Mouse (Mus musculus): ENCODE measurements around the gene Esp4. TPM values are rescaled to one million over a fixed set of nuclear protein-coding genes. Genes with fewer than 3 reads are reported as not detected.
"Not testable (repeated sequence)": the region's sequence is repeated elsewhere in the genome, so short reads cannot be mapped to it uniquely, and the experiment has no call there.

Gene Esp4
- polyA plus RNA-seq (2014; fragmentation: Nextera tagmentation; extraction: Ambion mirVana), result not detected in 2 replicates

DNA sequence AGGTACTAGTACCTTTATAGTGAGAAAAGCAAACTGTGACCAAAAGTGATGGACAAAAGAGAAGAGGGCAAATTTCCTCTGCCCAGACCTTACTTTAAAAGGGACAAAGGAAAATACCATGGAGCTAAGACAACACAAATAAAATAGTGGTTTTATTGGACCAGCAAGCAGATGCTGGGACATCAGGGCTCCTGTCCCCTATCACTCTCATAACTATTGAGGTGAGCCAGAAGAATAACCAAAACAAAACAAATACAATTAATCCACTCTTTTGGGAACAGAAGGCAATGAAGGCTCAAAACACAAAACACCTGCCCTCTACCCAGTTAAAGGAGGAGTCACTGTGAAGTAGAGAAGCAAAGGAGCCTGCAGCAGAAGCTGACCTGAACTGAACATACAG, at the start of gene Esp4:
Gene Esp4 (plus strand): TSS at position 301 of the 400 bp plus-strand sequence.
- Histone ChIP-seq H3K9ac (ENCODE audit: low read depth, low read length) (no peak within 1 kb of the TSS), H3K4me3 (ENCODE audit: low read depth, low read length) (no peak within 1 kb of the TSS), H3K9me3 (ENCODE audit: control insufficient read depth, low read length) (no peaks in the 10 kb centered on the region), H3K4me1 (ENCODE audit: control insufficient read depth, insufficient read depth, low read length) (no peaks in the 10 kb centered on the region), H3K4me2 (ENCODE audit: low read depth, low read length) (no peak within 1 kb of the TSS), H3K27ac (replicated peaks; ENCODE audit: low read depth, low read length) (no peak within 1 kb of the TSS), H3K36me3 (ENCODE audit: control insufficient read depth, insufficient read depth, low read length) (no peaks in the 10 kb centered on the region), H3K27me3 (replicated peaks; ENCODE audit: control insufficient read depth, insufficient read depth, low read length) (no peaks in the 10 kb centered on the region)
- no peak for ATAC-seq (ENCODE audit: low read depth)
- DNase-seq (ENCODE audit: low spot score), result no peak

DNA sequence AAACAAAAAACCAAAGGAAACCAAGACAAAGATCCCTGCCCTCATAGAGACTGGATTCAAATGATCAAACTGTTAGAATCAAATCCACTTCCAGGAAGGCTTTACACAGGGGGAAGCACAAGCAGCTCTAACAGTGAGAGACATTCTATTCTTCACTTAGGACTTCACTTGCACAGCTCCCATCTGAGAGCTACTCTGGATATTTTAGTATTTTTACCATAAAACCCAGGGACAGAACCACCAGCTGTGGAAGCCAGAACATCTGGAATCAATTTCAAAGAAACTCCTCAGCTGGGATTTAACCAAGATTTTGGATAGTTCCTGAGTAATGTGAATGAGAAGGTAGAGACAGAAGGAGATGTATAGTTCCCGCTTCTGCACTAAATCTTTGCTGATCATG, 44.9 kb upstream of the Esp4 start:
- no peaks in the 10 kb centered on the region for H3K9me3 ChIP-seq (ENCODE audit: control insufficient read depth, low read length)
- ATAC-seq (ENCODE audit: low read depth), result no peak
- H3K9ac ChIP-seq (ENCODE audit: low read depth, low read length), result no peak overlapping the region
- no peaks in the 10 kb centered on the region for H3K36me3 ChIP-seq (ENCODE audit: control insufficient read depth, insufficient read depth, low read length)
- no peak overlapping the region for H3K4me3 ChIP-seq (ENCODE audit: low read depth, low read length)
- 33% methylated on average over 1 of the region's 1 CpGs for WGBS
- no peak overlapping the region for H3K27ac ChIP-seq (replicated peaks; ENCODE audit: low read depth, low read length)
- H3K27me3 ChIP-seq (replicated peaks; ENCODE audit: control insufficient read depth, insufficient read depth, low read length), result no peaks in the 10 kb centered on the region
- no peaks in the 10 kb centered on the region for H3K4me1 ChIP-seq (ENCODE audit: control insufficient read depth, insufficient read depth, low read length)
- peak; percentile 27 for DNase-seq (ENCODE audit: low spot score)
- no peak overlapping the region for H3K4me2 ChIP-seq (ENCODE audit: low read depth, low read length)

- no peak within 1 kb of the TSS for H3K9ac ChIP-seq (ENCODE audit: low read depth, low read length)
- WGBS, result 83% methylated on average over 5 of the region's 5 CpGs
- no peaks in the 10 kb centered on the region for H3K9me3 ChIP-seq (ENCODE audit: control insufficient read depth, low read length)
Measured at GRCm38 (mm10) chr17:40561207-40561606, 37.2 kb upstream of the Esp4 start, which contains the start of gene Esp6. TSS of gene Esp6 (plus strand) at chr17:40561507.

DNA sequence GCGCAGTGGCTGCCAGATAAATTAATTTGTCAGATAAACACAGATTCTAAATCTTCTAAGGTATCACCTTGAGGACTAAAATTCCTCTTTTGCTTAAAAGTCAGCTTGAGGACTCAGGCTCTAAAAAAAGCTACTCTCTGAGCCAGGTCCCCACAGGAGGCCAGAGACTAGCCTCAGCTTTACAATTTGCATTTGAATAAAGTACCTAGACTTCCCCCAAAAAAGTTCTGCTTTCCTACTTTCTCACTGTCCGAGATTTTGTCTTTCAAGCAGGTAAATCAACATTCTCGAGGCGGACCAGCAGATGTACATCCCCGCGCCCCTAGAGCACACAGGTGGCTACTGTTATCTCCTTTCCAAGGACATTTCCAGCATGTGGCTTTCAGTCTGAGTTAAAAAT, 14.5 kb upstream of the Esp4 start:
- not testable (repeated sequence) for ATAC-seq (ENCODE audit: low read depth); H3K27ac ChIP-seq (replicated peaks; ENCODE audit: low read depth, low read length); H3K9ac ChIP-seq (ENCODE audit: low read depth, low read length); H3K9me3 ChIP-seq (ENCODE audit: control insufficient read depth, low read length); DNase-seq (ENCODE audit: low spot score); H3K27me3 ChIP-seq (replicated peaks; ENCODE audit: control insufficient read depth, insufficient read depth, low read length); H3K36me3 ChIP-seq (ENCODE audit: control insufficient read depth, insufficient read depth, low read length); H3K4me3 ChIP-seq (ENCODE audit: low read depth, low read length); H3K4me2 ChIP-seq (ENCODE audit: low read depth, low read length); H3K4me1 ChIP-seq (ENCODE audit: control insufficient read depth, insufficient read depth, low read length)
- WGBS, result 42% methylated on average over 6 of the region's 6 CpGs

More at GRCm38 (mm10) chr17:40561207-40561606, 37.2 kb upstream of the Esp4 start, which contains the start of gene Esp6:
- no peaks in the 10 kb centered on the region for H3K36me3 ChIP-seq (ENCODE audit: control insufficient read depth, insufficient read depth, low read length)
- ATAC-seq (ENCODE audit: low read depth) (no peak), DNase-seq (ENCODE audit: low spot score) (no peak)
- no peak within 1 kb of the TSS for H3K4me2 ChIP-seq (ENCODE audit: low read depth, low read length)
- H3K27me3 ChIP-seq (replicated peaks; ENCODE audit: control insufficient read depth, insufficient read depth, low read length), result no peaks in the 10 kb centered on the region
- H3K27ac ChIP-seq (replicated peaks; ENCODE audit: low read depth, low read length), result no peak within 1 kb of the TSS
- no peak within 1 kb of the TSS for H3K4me3 ChIP-seq (ENCODE audit: low read depth, low read length)
- no peaks in the 10 kb centered on the region for H3K4me1 ChIP-seq (ENCODE audit: control insufficient read depth, insufficient read depth, low read length)

- Histone ChIP-seq H3K36me3 (ENCODE audit: control insufficient read depth, insufficient read depth, low read length) (no peaks in the 10 kb centered on the region), H3K27ac (replicated peaks; ENCODE audit: low read depth, low read length) (no peak overlapping the region), H3K4me3 (ENCODE audit: low read depth, low read length) (no peak overlapping the region), H3K9ac (ENCODE audit: low read depth, low read length) (no peak overlapping the region), H3K4me1 (ENCODE audit: control insufficient read depth, insufficient read depth, low read length) (no peaks in the 10 kb centered on the region), H3K27me3 (replicated peaks; ENCODE audit: control insufficient read depth, insufficient read depth, low read length) (no peaks in the 10 kb centered on the region), H3K9me3 (ENCODE audit: control insufficient read depth, low read length) (no peaks in the 10 kb centered on the region), H3K4me2 (ENCODE audit: low read depth, low read length) (no peak overlapping the region)
- ATAC-seq (ENCODE audit: low read depth) (no peak), DNase-seq (ENCODE audit: low spot score) (no peak)
Measured at GRCm38 (mm10) chr17:40591297-40591696, 7.1 kb upstream of the Esp4 start.

DNA sequence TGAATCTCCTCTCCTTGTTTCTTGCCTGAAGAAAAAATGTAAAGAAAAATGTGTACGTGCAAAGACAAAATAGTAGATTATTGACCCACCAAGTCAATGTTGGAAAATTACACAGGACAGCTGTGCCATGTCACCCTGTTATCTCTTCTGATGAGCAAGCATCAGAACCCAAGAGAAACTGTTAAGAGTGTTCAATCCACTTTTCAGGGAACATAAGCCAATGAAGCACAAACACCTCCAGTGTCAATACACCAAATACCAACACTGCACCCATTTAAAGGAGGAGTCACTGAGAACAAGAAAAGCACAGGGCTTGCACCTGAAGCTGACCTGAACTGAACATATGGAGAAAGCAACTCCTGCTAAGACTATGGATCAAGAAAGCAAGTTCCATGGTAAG, 33.4 kb downstream of the Esp4 start, which contains the start of gene Esp3:
Gene Esp3 (plus strand): TSS at position 301 of the 400 bp plus-strand sequence.
- not testable (repeated sequence) for H3K9ac ChIP-seq (ENCODE audit: low read depth, low read length); H3K4me3 ChIP-seq (ENCODE audit: low read depth, low read length); DNase-seq (ENCODE audit: low spot score); H3K36me3 ChIP-seq (ENCODE audit: control insufficient read depth, insufficient read depth, low read length); H3K4me1 ChIP-seq (ENCODE audit: control insufficient read depth, insufficient read depth, low read length); H3K4me2 ChIP-seq (ENCODE audit: low read depth, low read length); ATAC-seq (ENCODE audit: low read depth); H3K27ac ChIP-seq (replicated peaks; ENCODE audit: low read depth, low read length); H3K9me3 ChIP-seq (ENCODE audit: control insufficient read depth, low read length); H3K27me3 ChIP-seq (replicated peaks; ENCODE audit: control insufficient read depth, insufficient read depth, low read length)
- WGBS, result 88% methylated on average over 1 of the region's 1 CpGs

Other genes with a start within 250 kb of the Esp4 start
- not detected in 2 replicates for gene Esp8, start 78.6 kb upstream of the Esp4 start, polyA plus RNA-seq (2014; fragmentation: Nextera tagmentation; extraction: Ambion mirVana)
- gene Esp6, start 37.1 kb upstream of the Esp4 start, polyA plus RNA-seq (2014; fragmentation: Nextera tagmentation; extraction: Ambion mirVana), result not detected in 2 replicates
- gene Esp3, start 33.5 kb downstream of the Esp4 start, polyA plus RNA-seq (2014; fragmentation: Nextera tagmentation; extraction: Ambion mirVana), result not detected in 2 replicates
- not detected in 2 replicates for gene Esp1, start 128.5 kb downstream of the Esp4 start, polyA plus RNA-seq (2014; fragmentation: Nextera tagmentation; extraction: Ambion mirVana)
- gene Crisp2, start 208.4 kb downstream of the Esp4 start, polyA plus RNA-seq (2014; fragmentation: Nextera tagmentation; extraction: Ambion mirVana), result not detected in 2 replicates
- 0.42 and 0.55 TPM in 2 replicates for gene Rhag, start 212.5 kb downstream of the Esp4 start, polyA plus RNA-seq (2014; fragmentation: Nextera tagmentation; extraction: Ambion mirVana)

Data from embryonic facial prominence, embryonic 14.5 days (tissue).